Mouse (Mus musculus) embryonic fibroblast, embryonic 13.5 days (primary cell): ENCODE data around the gene Sprtn. TPM values are rescaled to one million over a fixed set of nuclear protein-coding genes. Genes with fewer than 3 reads are reported as not detected.
A peak's percentile ranks its signal among the peaks of the same experiment; 100 is the strongest.

Source experiments
- H3K27ac ChIP-seq: 2 replicates; pipeline ENCODE4 v1.5.1; 2012; ENCODE audit warnings: low read length, control low read depth, inconsistent platforms; ENCODE audit not compliant: insufficient read depth
- H3K4me1 ChIP-seq: 2 replicates; pipeline ENCODE4 v1.6.1; 2011; ENCODE audit warnings: low read length; ENCODE audit not compliant: control insufficient read depth, insufficient read depth
- H3K4me3 ChIP-seq: 2 replicates; pipeline ENCODE4 v1.5.1; 2011; ENCODE audit warnings: mild to moderate bottlenecking, control low read depth, low read length; ENCODE audit not compliant: insufficient read depth
- CTCF ChIP-seq: IDR thresholded peaks from 2 replicates; pipeline ENCODE4 v1.5.1; 2011; ENCODE audit warnings: mild to moderate bottlenecking, control low read depth, low read length, moderate library complexity, borderline replicate concordance; ENCODE audit not compliant: insufficient read depth
- POLR2A ChIP-seq: IDR thresholded peaks from 2 replicates; pipeline ENCODE4 v1.6.1; 2011; ENCODE audit warnings: low read depth, mild to moderate bottlenecking, control low read depth, low read length, moderate library complexity
- polyA plus RNA-seq: library from polyadenylated mRNA; stranded (reverse); fragments of >200 nt; gene quantifications from 2 replicates; pipeline ENCODE4 v1.2.4, GENCODE M21; 2011; ENCODE audit warnings: low read depth; ENCODE audit not compliant: missing spikeins, insufficient read length

Sprtn gene
- polyA plus RNA-seq, 1 experiment = 18.5 TPM

GRCm38 (mm10) chr8:124871474-124871873 lies 26.2 kb upstream of the Sprtn start:
- H3K27ac ChIP-seq = no peak overlapping the region
- no peak overlapping the region for H3K4me3 ChIP-seq
- H3K4me1 ChIP-seq = no peaks in the 10 kb centered on the region; the same call in 1 of the 2 replicates
- TF ChIP-seq CTCF (no peak), POLR2A (no peak)

- Histone ChIP-seq H3K4me3 (no peak overlapping the region), H3K4me1 (no peaks in the 10 kb centered on the region), H3K27ac (no peak overlapping the region)
- TF ChIP-seq POLR2A (no peak), CTCF (no peak)
Observed at GRCm38 (mm10) chr8:124872081-124872480, 25.6 kb upstream of the Sprtn start.

GRCm38 (mm10) chr8:124872690-124873089 lies 25.0 kb upstream of the Sprtn start:
- Histone ChIP-seq H3K4me3 (no peak overlapping the region), H3K27ac (no peak overlapping the region), H3K4me1 (no peaks in the 10 kb centered on the region)
- TF ChIP-seq CTCF (no peak), POLR2A (no peak)

GRCm38 (mm10) chr8:124878141-124878540 lies 19.5 kb upstream of the Sprtn start:
- Histone ChIP-seq H3K4me1 (no peaks in the 10 kb centered on the region), H3K27ac (no peak overlapping the region), H3K4me3 (no peak overlapping the region)
- TF ChIP-seq POLR2A = no peak
- no peak for TF ChIP-seq CTCF

- TF ChIP-seq POLR2A (no peak), CTCF (no peak)
- Histone ChIP-seq H3K4me1 (no peaks in the 10 kb centered on the region), H3K4me3 (no peak overlapping the region), H3K27ac (no peak overlapping the region)
Observed at GRCm38 (mm10) chr8:124878946-124879526, 18.6 kb upstream of the Sprtn start.

GRCm38 (mm10) chr8:124888385-124888784 lies 9.3 kb upstream of the Sprtn start:
- Histone ChIP-seq H3K4me3 (no peak overlapping the region), H3K27ac (no peak overlapping the region), H3K4me1 (0 out of 2 replicates have a peak, but pooled peaks cover 2% of the 10 kb centered on the region)
- TF ChIP-seq CTCF (no peak), POLR2A (no peak)

- TF ChIP-seq CTCF (no peak), POLR2A (no peak)
- H3K27ac ChIP-seq = no peak overlapping the region
- no peak overlapping the region for H3K4me3 ChIP-seq
- H3K4me1 ChIP-seq = peaks cover 12% of the 10 kb centered on the region; the same call in 1 of the 2 replicates
Observed at GRCm38 (mm10) chr8:124892596-124892995, 5.1 kb upstream of the Sprtn start.

- TF ChIP-seq CTCF = no peak
- TF ChIP-seq POLR2A = no peak
- peaks cover 12% of the 10 kb centered on the region; the same call in 1 of the 2 replicates for H3K4me1 ChIP-seq
- peak overlapping the region; percentile 70 for H3K4me3 ChIP-seq
- no peak overlapping the region for H3K27ac ChIP-seq
Observed at GRCm38 (mm10) chr8:124896010-124896631, 1.6 kb upstream of the Sprtn start.

- TF ChIP-seq POLR2A (0 out of 2 replicates have a peak, but pooled peaks have one; percentile 50), CTCF (peak; percentile 76; the same call in 1 of the 2 replicates)
- Histone ChIP-seq H3K4me3 (peak overlapping the region; percentile 70), H3K27ac (peak overlapping the region; percentile 30; the same call in 1 of the 2 replicates), H3K4me1 (peaks cover 12% of the 10 kb centered on the region; the same call in 1 of the 2 replicates)
Observed at GRCm38 (mm10) chr8:124896632-124897385, 877 bp upstream of the Sprtn start.
